Mouse (Mus musculus) limb, embryonic 11.5 days (tissue): ENCODE measurements around the gene Armcx2. TPM values are rescaled to one million over a fixed set of nuclear protein-coding genes. Genes with fewer than 3 reads are reported as not detected.

Experiments
- ATAC-seq: fragments of 200-750 bp; cut with Nextera tagmentation; 2 replicates; pipeline ENCODE4 v1.8.0; 2017; ENCODE audit warnings: low read depth; ENCODE audit not compliant: insufficient number of reproducible peaks, low FRiP score, low TSS enrichment
- DNase-seq: peaks from one replicate; pipeline ENCODE4 v3.0.0-alpha.2; 2015; ENCODE audit warnings: low spot score
- H3K27ac ChIP-seq: fragments of 300-500 bp; sonication (generic); replicated peaks from 2 replicates; pipeline ENCODE4 v1.5.1; 2014; ENCODE audit warnings: low read depth, mild to moderate bottlenecking, low read length
- H3K27me3 ChIP-seq: fragments of 300-500 bp; sonication (generic); 2 replicates; pipeline ENCODE4 v1.6.1; 2014; ENCODE audit warnings: mild to moderate bottlenecking, low read length, mixed read lengths; ENCODE audit not compliant: control insufficient read depth, insufficient read depth
- H3K36me3 ChIP-seq: fragments of 300-500 bp; sonication (generic); 2 replicates; pipeline ENCODE4 v1.6.1; 2014; ENCODE audit warnings: mild to moderate bottlenecking, low read length, moderate library complexity, mixed read lengths; ENCODE audit not compliant: control insufficient read depth, insufficient read depth
- H3K4me1 ChIP-seq: fragments of 300-500 bp; sonication (generic); 2 replicates; pipeline ENCODE4 v1.6.1; 2014; ENCODE audit warnings: low read length, mixed read lengths; ENCODE audit not compliant: control insufficient read depth, insufficient read depth
- H3K4me2 ChIP-seq: fragments of 300-500 bp; sonication (generic); 2 replicates; pipeline ENCODE4 v1.6.1; 2014; ENCODE audit warnings: low read depth, mild to moderate bottlenecking, moderate library complexity; ENCODE audit not compliant: severe bottlenecking
- H3K4me3 ChIP-seq: fragments of 300-500 bp; sonication (generic); 2 replicates; pipeline ENCODE4 v1.5.1; 2014; ENCODE audit warnings: low read depth, low read length
- H3K9ac ChIP-seq: fragments of 300-500 bp; sonication (generic); 2 replicates; pipeline ENCODE4 v1.6.1; 2014; ENCODE audit warnings: mild to moderate bottlenecking, low read length
- H3K9me3 ChIP-seq: fragments of 300-500 bp; sonication (generic); 2 replicates; pipeline ENCODE4 v1.6.1; 2016; ENCODE audit warnings: low read length; ENCODE audit not compliant: control insufficient read depth
- WGBS: fragments of 180-500 bp; shearing (Covaris S2); extraction: QIAGEN DNeasy Blood & Tissue Kit; methylation state at CpG from one replicate; pipeline ENCODE4 v1.1.7; 2014; 5-methylcytosine and 5-hydroxymethylcytosine counted together
- microRNA-seq: library from miRNA; unstranded; fragments of <30 nt; microRNA quantifications from one replicate; pipeline ENCODE4, GENCODE M21; 2016
- polyA plus RNA-seq: library from polyadenylated mRNA; unstranded; fragments of >200 nt; fragmentation: Nextera tagmentation; extraction: Ambion mirVana; gene quantifications from 2 replicates; pipeline ENCODE4 v1.2.1, GENCODE M21; 2014

Armcx2 gene
- polyA plus RNA-seq, 1 experiment from 2014 or later: 81.1 TPM

DNA sequence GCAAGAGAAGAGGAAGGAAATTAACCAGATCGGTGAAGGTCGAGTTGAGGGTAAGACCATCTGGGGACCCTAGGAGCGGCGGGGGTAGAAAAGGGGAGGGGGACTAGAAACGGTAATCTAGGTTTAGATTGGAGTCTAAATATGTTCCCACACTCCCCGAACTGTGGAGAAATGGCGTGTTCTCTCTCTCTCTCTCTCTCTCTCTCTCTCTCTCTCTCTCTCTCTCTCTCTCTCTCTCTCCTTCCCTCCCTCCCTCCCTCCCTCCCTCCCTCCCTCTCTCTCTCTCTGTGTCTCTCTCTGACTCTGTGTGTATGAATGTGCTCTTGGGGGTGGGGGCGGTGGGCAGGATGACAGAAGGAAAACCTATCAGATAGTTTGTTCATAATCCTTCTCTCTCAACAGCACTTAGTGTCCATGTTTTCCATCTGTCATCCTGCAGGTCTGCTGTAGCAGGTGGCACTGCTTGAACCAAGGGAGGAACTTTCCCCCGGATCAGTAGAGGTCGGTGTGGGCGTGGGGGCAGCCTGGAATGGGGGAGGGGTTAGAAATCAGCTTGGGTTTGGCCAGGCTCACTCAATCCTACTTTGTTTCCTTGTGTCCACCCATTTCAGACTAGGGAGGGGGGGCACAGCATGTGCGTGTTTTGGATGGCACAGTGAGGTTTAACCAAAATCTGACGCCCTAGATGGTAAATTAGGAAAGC lies 51.6 kb downstream of the Armcx2 start:
- WGBS: 21% methylated on average over 13 of the region's 13 CpGs
- peak overlapping the region; percentile 53 for H3K4me3 ChIP-seq
- DNase-seq (no peak), ATAC-seq (no peak)
- H3K27ac ChIP-seq: no peak overlapping the region
- peak overlapping the region; percentile 35 for H3K4me2 ChIP-seq
- no peaks in the 10 kb centered on the region for H3K9me3 ChIP-seq
- no peaks in the 10 kb centered on the region for H3K36me3 ChIP-seq
- H3K4me1 ChIP-seq: no peaks in the 10 kb centered on the region
- 0 out of 2 replicates have a peak, but pooled peaks cover 5% of the 10 kb centered on the region for H3K27me3 ChIP-seq
- peak overlapping the region; percentile 66; the same call in 1 of the 2 replicates for H3K9ac ChIP-seq

- Histone ChIP-seq H3K4me2 (peak within 1 kb of the TSS; percentile 35), H3K9me3 (no peaks in the 10 kb centered on the region), H3K27ac (no peak within 1 kb of the TSS), H3K36me3 (no peaks in the 10 kb centered on the region), H3K4me3 (peak within 1 kb of the TSS; percentile 53), H3K27me3 (0 out of 2 replicates have a peak, but pooled peaks cover 5% of the 10 kb centered on the region), H3K9ac (peak within 1 kb of the TSS; percentile 66), H3K4me1 (no peaks in the 10 kb centered on the region)
- WGBS: 22% methylated on average over 44 of the region's 46 CpGs
- ATAC-seq (peak; percentile 86), DNase-seq (peak; percentile 54)
Measured at GRCm38 (mm10) chrX:134756434-134757292, 52.4 kb downstream of the Armcx2 start, which contains the start of gene Armcx3. Armcx3 (plus strand) TSS chrX:134756595.

Small RNAs within 50 kb of the gene (microRNA-seq; reads per million reads assigned to microRNA genes)
- gene Mir7093: not detected

Other genes with a start within 250 kb of the Armcx2 start
- gene Btk, start 225.7 kb downstream of the Armcx2 start, polyA plus RNA-seq: 0.93 and 1.2 TPM in 2 replicates
- gene Rpl36a, start 223.6 kb downstream of the Armcx2 start, polyA plus RNA-seq: 425 and 470 TPM in 2 replicates
- gene Gla, start 208.1 kb downstream of the Armcx2 start, polyA plus RNA-seq: 4.0 and 5.1 TPM in 2 replicates
- 144 and 172 TPM in 2 replicates for gene Hnrnph2, start 208.0 kb downstream of the Armcx2 start, polyA plus RNA-seq
- gene Armcx4, start 122.7 kb downstream of the Armcx2 start, polyA plus RNA-seq: 6.3 and 6.9 TPM in 2 replicates
- gene Armcx1, start 91.3 kb downstream of the Armcx2 start, polyA plus RNA-seq: 44.3 and 47.1 TPM in 2 replicates
- gene Armcx6, start 57.8 kb downstream of the Armcx2 start, polyA plus RNA-seq: 21.6 and 25.9 TPM in 2 replicates
- gene Armcx3, start 52.6 kb downstream of the Armcx2 start, polyA plus RNA-seq: 51.9 and 55.2 TPM in 2 replicates
- gene Nxf2, start 155.5 kb upstream of the Armcx2 start, polyA plus RNA-seq: 0.81 and 1.0 TPM in 2 replicates
- 6.1 and 6.7 TPM in 2 replicates for gene Zmat1, start 200.0 kb upstream of the Armcx2 start, polyA plus RNA-seq